Mouse (Mus musculus) kidney, postnatal 4 days (tissue): ENCODE results near the gene Rubcnl.

Experiments used
- DNase-seq, 2 experiments: peaks; one replicate each; pipeline ENCODE4 v3.0.0; 2021; ENCODE audit warnings: mixed read lengths in 2 of 2

Rubcnl gene

DNA sequence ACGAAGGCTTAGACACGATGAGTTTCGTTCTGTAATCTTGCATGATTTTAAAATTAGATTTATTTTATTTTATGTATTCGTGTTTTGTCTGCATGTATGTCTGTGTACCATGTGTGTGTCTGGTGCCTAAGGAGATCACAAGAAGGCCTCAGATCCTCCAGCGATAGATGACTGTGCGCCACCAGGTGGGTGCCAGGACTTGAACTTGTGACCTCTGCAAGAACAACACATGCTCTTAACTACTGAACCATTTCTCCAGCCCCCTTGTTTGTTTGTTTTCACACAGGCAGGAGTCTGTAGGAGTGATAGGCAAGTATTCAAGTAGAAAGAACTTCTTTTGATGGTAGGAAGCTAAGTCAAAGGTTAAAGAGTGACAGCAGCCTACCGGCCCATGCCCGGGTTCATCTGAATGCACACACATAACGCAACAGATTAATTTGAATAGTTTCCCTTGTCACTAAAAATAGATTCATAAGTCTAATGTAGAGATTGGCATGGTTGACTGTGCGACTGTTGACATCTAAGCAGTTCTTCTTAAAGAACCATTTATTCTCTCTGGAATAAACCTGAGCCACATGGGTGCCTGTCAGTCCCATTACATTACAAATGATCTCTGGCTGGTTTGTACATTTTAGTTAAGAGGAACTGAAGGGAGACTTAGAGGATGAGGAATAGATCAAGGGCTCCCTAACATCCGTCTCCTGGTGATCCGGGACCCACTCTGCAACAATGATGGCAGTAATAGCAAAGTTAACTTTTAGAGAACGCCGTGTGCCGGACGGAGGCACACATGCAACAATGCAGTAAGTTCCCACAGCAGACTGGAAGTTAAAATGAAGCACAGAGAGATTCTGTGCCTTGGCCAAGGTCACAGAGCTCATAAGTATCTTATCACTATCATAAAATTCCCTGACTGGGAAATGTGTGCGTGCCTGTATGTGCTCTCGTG, 2.3 kb downstream of the Rubcnl start:
- DNase-seq: no peak

DNA sequence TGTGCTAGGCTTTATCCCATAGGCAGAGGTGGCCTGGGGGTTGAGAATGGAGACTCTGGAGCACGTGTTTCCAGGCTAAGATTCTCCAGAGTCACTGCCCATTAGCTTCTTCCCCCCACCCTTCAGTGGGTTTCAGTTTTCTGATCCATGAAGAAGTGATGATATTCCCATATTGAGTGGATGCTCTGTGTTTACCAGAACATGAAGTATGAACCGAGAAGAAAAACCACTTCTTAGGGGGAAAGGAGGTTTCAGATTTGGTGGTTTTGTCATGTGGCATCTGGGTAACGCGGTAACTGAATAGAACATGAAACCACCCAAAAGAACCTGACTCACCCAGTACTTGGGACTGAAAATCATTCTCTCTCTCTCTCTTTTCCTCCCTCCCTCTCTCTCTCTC, 3.0 kb downstream of the Rubcnl start:
- no peak for DNase-seq

DNA sequence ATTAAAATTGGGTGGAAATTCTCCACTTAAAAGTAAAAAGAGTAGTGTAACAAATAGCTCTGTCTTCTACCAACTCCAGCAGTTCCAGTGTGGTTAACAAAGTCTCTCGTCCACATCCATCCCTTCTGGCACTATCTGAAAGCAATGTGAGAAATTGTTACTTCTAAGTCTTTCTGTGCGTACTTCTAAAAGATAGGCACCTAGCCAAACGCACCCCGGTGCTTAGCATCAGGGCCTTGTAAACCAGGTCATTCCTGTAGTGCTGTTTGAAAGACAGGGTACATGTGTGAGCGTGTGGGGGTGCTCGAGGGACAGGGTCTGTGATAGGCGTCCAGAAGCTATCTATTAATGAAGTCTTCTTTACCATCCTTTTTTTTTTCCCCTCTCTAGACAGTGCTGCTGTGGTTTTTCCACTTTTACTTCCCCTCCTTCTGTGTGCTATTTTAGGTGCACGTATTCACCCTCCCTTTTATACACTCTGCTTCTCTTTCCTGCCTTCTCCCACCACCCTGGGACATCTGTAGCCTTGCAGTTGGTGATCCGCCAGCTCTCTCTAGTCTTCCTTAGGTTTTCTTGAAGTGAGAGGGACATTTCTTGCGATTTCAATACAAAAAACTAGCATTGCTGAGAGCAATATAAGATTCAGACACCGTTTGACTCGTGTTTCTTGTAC, 4.9 kb downstream of the Rubcnl start:
- no peak for DNase-seq

DNA sequence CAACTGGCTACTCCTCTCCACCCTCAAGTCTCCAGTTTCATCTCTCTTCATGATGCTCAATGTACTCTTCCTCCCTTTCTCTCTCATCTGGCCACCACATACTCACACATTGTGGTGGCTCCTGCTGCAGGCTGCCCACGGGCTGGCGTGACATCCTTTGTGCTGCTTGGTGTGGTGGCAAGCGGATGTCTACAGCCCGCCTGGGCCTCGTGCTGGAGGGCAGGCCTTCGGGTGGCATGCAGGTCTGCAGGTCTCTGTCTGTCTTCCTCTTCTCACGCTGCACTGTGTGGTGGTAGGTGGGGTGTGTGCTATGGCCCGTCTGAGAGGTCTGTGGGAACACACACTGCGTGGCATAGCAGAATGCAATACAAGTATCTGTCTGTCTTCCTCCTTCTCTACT, 6.7 kb downstream of the Rubcnl start:
- DNase-seq: no peak

DNA sequence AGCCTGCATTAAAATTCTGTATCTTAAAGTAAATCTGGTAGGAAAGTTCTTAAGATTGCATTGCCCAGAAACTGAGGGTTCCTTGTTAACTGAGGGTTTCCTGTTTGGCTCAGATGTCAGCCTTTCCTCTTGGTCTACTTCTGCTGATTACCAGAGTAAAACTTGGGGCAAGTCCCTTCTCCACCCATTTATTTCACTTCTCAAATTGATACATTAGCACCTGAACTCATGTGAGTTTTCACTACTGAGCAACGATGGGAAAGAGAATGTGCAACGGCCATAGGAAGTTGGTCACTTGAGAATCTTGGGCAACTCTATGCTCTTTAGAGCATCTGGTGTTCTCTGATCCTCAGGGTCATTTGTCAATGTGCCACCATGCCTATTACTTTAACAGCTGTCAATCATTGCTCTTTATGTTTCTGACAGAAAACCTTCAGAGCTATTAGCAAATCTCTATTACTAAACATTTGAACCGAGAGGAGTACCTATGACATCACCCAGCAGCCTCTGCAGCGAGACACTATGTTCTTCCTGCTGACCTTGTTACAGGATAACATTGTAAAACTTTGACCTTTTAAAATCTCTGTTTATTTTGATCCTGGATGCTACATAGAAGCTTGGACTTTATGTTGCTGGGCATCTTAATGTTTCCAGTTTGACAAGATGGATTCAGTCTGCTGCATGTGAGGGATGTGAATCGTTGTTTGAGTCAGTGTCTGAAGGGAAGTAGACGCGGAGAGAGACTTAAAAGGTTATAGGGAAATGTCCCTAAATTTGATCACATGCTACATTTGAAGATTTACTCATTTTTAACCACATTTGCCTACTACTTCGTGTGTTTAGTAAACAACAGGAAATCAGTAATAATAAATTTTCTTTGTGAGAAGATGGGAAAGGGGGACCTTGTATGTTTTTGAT, 9.2 kb downstream of the Rubcnl start:
- no peak for DNase-seq

DNA sequence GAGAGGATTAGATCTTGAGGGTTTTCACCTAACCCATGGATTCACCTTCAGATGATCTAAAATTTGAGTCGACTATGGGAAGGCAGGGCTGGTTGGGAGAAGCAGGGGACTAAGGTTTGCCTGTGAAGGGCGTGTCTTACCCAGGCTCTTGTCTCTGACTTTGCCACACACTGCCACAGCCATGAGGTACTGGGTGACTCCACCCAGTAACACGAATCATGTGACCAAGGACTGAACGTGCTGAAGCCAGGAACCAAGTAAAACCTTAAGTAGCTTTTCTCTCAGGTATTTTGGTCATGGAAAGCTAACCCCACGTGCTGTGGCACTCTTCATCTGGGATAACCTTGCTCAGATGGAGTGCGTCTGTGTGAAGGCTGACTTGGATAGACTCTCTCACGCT, 14.9 kb downstream of the Rubcnl start:
- DNase-seq: no peak

DNA sequence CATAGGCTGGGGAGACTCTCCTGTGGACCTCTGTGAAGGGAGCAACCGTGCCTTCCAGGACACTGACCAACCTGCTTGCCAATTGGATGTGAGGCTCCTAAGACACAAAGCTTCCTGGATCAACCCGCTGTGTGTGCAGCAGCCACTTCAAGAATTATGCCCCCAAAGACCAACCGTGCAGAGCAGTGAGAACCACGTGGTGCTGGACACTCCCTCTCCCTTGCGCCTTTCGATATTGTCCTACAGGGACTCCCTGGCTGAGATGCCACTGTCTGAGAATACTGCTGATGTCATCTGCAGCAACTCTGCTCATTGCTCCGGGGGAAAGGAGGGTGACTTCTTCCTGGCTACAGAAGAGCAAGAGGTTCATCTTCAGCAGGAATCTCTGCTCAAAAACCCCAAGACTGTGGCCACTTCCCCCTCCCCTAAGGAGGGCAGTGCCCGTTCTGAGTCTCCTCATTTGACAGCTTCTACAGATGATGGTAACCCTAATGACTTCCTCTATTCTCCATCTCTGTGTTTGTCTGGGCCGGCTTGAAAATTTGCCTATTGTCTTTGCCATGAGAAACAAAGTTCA, 16.3 kb downstream of the Rubcnl start:
- DNase-seq: no peak

DNA sequence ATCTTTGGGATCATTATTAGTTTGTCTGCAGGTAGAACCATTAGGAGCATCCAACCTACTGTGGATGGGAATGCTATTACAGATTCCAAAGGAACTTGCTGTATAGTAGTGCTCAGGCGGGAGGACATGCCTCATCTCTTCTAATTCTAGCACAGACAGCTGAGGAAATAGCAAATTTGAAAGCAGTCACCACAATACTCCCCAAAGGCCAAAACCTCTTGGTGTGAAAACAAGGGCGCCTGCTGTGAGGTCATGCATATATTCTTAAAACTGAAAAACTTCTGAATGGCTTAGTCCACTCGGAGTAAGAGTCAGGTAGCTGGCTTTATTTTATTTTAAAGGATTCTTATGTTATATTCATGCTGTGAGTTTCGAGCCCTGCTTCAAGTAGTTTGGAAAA, 16.9 kb downstream of the Rubcnl start:
- no peak for DNase-seq

DNA sequence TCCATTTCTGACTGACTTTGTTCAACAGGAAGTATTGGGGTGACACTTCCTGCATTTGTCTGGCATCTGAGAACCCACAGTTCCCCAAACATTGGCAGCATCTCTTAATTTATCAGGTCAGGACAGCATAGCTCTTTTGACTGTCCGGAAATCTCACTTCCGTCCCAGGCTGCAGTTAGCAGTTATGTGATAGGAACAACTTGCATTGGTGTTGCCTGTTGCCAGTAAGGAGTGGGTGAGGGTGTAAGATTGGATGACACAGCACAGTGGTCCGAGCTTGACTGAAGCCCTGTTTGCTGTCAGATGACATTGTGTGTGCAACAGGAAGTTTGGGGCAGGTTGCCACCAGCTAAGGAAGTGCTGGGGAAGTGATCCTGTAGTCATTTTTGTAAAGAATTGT, 18.4 kb downstream of the Rubcnl start:
- DNase-seq: peak in 1 of 2 experiments; percentile 15

DNA sequence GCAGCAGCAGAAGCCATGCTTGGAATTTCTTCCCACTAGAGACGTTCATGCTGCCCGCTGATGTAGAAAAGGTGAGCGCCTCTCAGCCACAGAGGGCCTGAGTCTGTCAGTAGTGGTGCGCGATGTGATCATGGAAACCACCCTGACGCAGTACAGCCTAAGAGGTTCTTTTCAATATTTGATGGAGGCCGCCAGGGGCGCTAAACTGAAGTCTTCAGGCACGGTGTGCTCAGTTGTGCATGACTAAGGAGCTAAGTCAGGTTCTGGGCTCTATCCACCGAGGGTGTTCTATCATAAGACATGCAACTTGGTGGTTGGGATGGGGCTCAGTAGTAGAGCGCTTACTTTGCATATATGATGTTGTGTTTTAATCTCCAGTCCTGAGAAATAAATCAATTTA, 19.6 kb downstream of the Rubcnl start:
- DNase-seq: no peak

DNA sequence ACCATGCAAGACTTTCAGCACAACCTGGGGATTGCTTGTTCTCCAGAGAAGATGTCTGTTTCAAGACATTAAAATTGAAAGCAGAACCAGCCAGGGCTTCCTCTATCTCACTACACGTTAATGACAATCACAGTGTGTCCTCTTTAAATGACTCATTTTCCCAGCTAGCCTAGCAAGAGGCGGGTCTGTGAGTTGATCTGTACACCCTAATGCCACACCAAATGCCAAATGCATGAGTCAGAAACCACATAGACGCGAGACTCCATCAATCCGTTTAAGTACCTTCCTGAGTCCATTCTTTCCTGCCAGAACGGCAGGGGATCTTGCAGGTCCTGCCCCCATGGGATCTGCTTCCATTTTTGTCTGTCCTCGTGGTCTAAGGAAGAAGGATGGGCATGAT, 29.4 kb downstream of the Rubcnl start:
- no peak for DNase-seq

DNA sequence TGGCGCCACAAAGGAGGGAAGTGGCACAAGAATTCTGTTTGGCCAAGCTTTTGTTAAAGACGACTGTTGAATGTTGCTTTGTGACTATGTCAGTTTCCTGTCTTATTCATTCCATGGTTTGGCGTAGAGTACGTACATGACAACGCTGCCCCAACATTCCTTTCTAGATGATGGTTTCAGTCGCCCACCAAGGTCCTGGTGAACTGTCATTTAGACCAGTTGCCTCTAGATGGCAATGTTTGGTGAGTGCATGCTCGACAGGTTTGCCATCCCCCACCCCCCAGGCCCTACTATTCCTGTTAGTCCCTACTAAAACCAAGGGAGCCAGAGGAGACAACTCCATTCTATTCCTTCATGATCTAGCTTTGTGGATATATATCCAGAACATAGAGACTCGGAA, 36.6 kb downstream of the Rubcnl start:
- DNase-seq: no peak

DNA sequence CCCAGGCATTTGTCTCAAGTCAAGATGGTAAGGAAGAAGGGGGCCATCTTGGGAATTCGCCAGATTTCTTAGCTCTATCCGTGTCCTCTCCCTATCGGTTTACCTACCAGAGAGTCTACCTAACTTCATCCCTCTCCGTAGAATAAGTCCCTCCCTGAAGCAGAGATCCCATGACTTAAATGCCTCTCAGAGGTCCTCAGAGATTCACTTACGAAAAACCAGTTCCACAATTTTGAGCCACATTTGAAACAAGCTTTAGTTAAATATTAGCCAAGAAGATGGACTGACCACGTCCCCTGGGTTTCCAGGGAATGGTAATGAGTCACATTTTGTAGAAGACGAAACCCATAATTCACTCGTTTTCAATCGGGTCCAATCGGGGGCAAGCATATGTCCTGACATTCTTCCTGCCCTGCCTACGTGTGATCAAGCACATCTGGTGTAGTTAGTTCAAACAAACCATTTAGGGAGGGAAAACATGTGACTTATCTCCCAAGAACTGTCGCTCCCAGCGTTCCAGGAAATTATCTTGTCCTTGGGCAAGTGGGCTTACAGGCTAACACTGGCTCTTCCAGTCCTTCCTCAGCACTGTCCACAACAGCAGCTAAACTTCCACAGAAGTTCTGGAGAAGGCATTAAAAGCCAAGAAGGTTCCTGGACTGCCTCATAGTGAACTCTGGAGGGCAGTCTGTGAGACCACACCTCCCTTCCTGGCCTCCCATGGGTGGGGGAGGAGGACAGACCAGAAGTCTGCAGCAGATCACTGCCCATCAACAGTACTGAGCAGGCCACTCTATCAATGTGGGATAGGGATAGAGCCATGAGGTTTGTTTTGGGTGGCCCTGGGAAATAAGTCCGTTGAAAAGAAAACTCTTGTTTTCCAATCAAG, 38.9 kb downstream of the Rubcnl start:
- DNase-seq: peak; percentile 27 to 42

DNA sequence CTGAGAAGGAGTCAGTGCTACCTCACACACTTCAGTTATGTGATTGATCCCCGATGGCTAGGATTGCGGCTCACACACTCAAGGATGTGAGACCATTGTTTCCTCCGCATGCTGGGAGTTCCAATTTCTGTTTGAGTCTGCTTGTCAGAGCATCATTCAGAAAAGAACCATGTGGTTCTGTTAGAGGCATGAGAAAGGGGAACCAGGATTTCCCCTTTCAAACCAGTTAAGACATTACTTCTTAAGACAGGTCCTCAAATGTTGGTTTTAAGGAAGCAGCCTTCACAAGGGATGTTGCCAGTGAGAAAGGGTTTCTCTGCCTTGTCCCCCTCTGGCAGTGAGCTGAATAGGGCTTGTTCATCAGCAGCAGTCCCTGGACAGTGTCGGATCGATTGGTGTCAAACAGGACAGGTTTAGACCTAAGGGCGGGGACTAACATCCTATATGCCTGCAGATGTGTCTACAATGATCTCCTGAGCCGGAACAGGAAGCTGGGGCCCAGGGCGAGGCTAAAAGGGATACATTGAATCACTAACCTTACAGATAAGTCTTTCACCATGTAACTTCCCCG, 41.1 kb downstream of the Rubcnl start:
- no peak for DNase-seq

DNA sequence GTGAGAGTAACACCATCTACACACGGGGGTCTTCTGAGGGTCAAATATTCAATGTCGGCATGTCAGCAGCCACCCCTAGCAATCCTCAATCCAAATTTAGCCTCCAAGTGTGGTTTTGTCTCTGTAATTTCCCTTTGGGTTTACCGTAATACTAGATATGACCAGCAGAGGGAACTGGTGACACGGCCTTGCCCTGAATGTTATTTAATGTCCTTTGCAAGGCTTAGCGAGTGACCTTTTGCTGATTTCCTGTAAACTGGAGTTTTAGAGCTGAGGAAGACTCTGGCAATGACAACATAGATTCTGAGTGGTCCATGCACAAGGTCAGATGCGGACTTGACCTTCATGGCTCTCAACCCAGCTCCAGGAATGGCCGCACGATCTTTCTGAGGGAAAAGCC, 44.7 kb downstream of the Rubcnl start:
- DNase-seq: peak; percentile 18 to 43

DNA sequence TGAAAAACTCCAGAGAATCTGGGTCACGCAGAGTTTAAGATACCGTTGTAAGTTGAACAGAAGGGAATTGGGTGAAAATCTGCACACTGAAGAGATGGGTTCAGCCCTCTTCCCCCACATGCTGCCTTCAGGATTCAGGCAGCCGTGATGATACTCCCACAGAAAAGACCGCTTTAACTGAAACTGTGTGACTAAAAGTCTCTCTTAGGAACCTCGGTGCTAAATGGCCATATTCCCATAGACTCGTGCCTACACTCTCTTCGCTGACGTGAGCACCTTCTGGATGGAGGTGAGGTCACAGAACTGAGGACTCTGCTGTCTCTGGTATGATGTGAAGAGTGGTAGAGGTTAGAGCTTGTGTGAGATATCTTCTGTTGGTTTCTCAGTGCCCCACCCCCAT, 48.1 kb downstream of the Rubcnl start:
- no peak for DNase-seq

DNA sequence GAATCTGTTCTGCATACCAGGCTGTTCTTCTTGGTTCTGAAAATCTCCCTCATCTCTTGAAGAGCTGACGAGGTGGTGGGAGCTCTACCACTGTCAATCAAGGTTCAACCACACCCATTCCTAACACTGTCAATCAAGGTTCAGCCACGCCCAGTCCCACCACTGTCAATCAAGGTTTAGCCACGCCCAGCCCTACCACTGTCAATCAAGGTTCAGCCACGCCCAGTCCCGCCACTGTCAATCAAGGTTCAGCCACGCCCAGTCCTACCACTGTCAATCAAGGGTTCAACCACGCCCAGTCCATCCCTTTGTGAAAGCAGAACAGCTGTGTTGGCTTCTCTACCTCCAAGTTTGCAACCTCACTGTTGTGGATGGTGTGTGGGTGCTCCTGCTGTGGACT, 48.7 kb downstream of the Rubcnl start:
- DNase-seq: no peak

DNA sequence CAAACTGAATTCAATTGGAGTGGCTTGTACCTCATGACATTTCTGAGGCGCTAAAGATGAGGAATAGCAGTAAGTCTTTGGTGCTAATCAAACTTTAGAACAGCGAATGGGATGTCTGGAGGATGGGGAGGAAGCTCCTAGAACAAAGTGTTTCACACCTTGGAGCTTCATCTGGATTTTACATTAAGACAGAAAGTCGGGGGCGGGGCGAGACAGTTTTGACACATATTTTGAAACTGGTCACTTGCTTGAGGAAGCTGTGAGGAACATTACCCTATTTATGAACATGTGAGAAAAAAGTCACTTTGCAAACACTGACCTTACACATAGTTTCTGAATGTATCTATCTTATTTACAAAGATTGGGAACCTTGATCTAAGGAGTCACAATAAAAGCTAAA, 49.4 kb downstream of the Rubcnl start:
- DNase-seq: no peak

DNA sequence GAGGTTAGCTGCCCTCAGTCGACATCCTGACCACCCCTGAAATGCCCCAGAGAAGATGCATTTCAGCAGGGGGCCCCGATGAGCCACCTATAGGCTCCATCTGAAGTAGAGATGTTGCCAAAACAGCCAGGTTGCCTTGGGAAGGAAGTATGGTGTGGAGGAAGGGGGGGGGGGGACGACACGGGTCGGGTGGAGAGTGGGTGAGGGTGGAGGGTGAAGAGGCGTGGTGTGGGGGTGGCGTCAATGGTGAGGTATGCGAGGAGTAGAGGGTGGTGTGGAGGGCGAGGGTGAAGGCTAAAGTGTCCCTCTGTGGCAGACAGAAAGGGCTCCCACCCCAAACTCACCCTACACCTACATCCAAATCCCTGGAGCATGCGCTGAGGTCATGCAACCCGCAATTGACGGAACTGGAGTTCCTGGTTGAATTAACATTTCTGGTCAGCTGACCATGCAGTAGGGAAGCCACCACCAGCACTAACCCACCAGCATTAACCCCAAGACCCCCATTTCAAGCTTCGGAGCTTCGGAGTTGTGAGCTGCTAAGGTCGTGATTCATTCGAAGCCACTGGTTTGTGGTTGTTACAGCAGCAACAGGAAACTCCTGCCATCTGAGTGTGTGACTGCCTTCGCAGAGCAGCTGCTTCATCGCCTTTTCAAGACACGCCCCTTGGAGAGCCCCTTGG, 52.7 kb downstream of the Rubcnl start:
- no peak for DNase-seq

DNA sequence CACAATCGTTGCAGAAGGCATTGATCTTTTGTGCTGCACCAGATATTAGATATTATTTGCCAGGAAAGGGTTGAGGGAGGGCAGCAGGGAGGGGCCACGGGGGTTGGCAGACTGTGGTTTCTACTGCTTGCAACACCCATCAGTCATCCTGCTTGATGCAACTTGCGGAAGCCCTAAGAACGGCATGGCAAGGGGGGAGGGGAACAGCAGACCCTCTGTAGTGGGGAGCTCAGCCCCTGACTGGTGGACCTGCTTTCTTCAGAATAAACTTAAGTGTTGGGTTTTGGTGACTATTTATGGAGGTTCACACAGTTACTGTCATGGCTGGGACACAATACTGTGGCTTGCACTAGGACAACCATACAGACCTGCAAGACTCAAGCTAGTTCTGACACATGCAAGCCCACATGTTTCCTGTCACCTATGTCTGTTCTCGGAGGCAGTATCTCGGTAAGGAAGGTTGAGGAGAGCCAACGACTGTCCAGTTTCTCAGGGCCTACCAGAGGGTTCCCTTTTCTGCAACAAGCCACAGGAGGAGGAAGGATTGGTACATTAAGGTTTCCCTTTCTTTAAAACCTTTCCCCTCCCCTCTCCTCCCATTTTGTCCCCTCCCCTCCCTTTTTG, 53.6 kb downstream of the Rubcnl start:
- DNase-seq: no peak
